Mouse (Mus musculus) CH12.LX (cell line): ENCODE data around the gene Rpl13. TPM values are rescaled to one million over a fixed set of nuclear protein-coding genes. Genes with fewer than 3 reads are reported as not detected.

Experiments
- DNase-seq: peaks from one replicate; pipeline ENCODE4 v3.0.0-alpha.2; 2013; ENCODE audit errors: extremely low read depth
- H3K27ac ChIP-seq: 2 replicates; pipeline ENCODE4 v1.5.1; 2012; ENCODE audit warnings: low read depth, mild to moderate bottlenecking, control low read depth, moderate library complexity; ENCODE audit not compliant: insufficient read depth
- H3K27me3 ChIP-seq: replicated peaks from 2 replicates; pipeline ENCODE3; 2012; ENCODE audit warnings: inconsistent platforms
- H3K36me3 ChIP-seq, 2 experiments: replicated peaks in 1 of 2; 2 replicates each; pipeline versions ENCODE3 to v1.6.1; 2012; ENCODE audit warnings: inconsistent platforms in 1 of 2, low read length in 1 of 2, mild to moderate bottlenecking in 1 of 2, mixed read lengths in 1 of 2, moderate library complexity in 1 of 2; ENCODE audit not compliant: control insufficient read depth in 1 of 2, insufficient read depth in 1 of 2
- H3K4me1 ChIP-seq, 2 experiments: 2 replicates each; pipeline ENCODE4 v1.6.1; 2012; ENCODE audit warnings: inconsistent platforms in 1 of 2, moderate library complexity in 1 of 2; ENCODE audit not compliant: insufficient read depth in 2 of 2, control insufficient read depth in 1 of 2
- H3K4me2 ChIP-seq: 2 replicates; pipeline ENCODE4 v1.6.1; 2012; ENCODE audit warnings: low read depth, mild to moderate bottlenecking, control low read depth; ENCODE audit not compliant: poor library complexity, insufficient read depth, severe bottlenecking
- H3K4me3 ChIP-seq, 3 experiments: fragments of 150-350 bp in 1 of 3; sonication (generic) in 1 of 3; replicated peaks in 1 of 3; 2 replicates each; pipeline versions ENCODE3 to v1.5.1; 2011 to 2012; ENCODE audit warnings: low read depth in 2 of 3, low read length in 2 of 3, mild to moderate bottlenecking in 2 of 3, moderate library complexity in 2 of 3, control low read depth in 1 of 3, improper control_type of control experiment in 1 of 3, inconsistent platforms in 1 of 3, mixed read lengths in 1 of 3; ENCODE audit not compliant: poor library complexity in 1 of 3
- H3K79me2 ChIP-seq: replicated peaks from 2 replicates; pipeline ENCODE4 v1.6.1; 2012; ENCODE audit warnings: mild to moderate bottlenecking, moderate library complexity; ENCODE audit not compliant: control insufficient read depth, poor library complexity, insufficient read depth, severe bottlenecking; ENCODE audit errors: extremely low read depth
- H3K9ac ChIP-seq: 2 replicates; pipeline ENCODE4 v1.6.1; 2012; ENCODE audit warnings: low read depth, mild to moderate bottlenecking, control low read depth, moderate library complexity; ENCODE audit not compliant: insufficient read depth
- H3K9me3 ChIP-seq: replicated peaks from 2 replicates; pipeline ENCODE3; 2012; ENCODE audit warnings: low read length, inconsistent platforms, mixed read lengths
- BHLHE40 ChIP-seq: IDR thresholded peaks from 2 replicates; pipeline ENCODE4 v1.6.1; 2011; ENCODE audit warnings: mild to moderate bottlenecking, low read depth, low read length, improper control_type of control experiment
- CHD1 ChIP-seq: IDR thresholded peaks from 2 replicates; pipeline ENCODE4 v1.6.1; 2012; ENCODE audit warnings: low read depth, low read length, improper control_type of control experiment, inconsistent platforms
- CHD2 ChIP-seq: IDR thresholded peaks from 2 replicates; pipeline ENCODE4 v1.6.1; 2011; ENCODE audit warnings: low read length, improper control_type of control experiment
- CTCF ChIP-seq, 2 experiments: IDR thresholded peaks in 1 of 2; conservative IDR thresholded peaks in 1 of 2; 2 replicates each; pipeline ENCODE4 v1.5.1; 2011 to 2012; ENCODE audit warnings: low read depth in 2 of 2, low read length in 2 of 2, improper control_type of control experiment in 1 of 2, inconsistent platforms in 1 of 2, mild to moderate bottlenecking in 1 of 2, moderate library complexity in 1 of 2
- EP300 ChIP-seq: IDR thresholded peaks from 2 replicates; pipeline ENCODE4 v1.6.1; 2011; ENCODE audit warnings: low read length, improper control_type of control experiment
- ETS1 ChIP-seq: conservative IDR thresholded peaks from 2 replicates; pipeline ENCODE4 v1.6.1; 2012; ENCODE audit warnings: low read depth, mild to moderate bottlenecking, inconsistent platforms, low read length, improper control_type of control experiment, moderate library complexity
- GABPA ChIP-seq: IDR thresholded peaks from 2 replicates; pipeline ENCODE4 v1.6.1; 2012; ENCODE audit warnings: low read depth, low read length, improper control_type of control experiment, inconsistent platforms; ENCODE audit not compliant: insufficient replicate concordance
- IRF4 ChIP-seq: IDR thresholded peaks from 2 replicates; pipeline ENCODE4 v1.6.1; 2014; ENCODE audit warnings: low read depth, mild to moderate bottlenecking, inconsistent platforms, low read length, improper control_type of control experiment
- JUN ChIP-seq: IDR thresholded peaks from 2 replicates; pipeline ENCODE4 v1.6.1; 2011; ENCODE audit warnings: low read depth, mild to moderate bottlenecking, low read length, improper control_type of control experiment, moderate library complexity; ENCODE audit not compliant: insufficient read depth
- KAT2A ChIP-seq: IDR thresholded peaks from 2 replicates; pipeline ENCODE4 v1.6.1; 2012; ENCODE audit warnings: low read length, improper control_type of control experiment, inconsistent platforms; ENCODE audit not compliant: insufficient replicate concordance
- MAFK ChIP-seq: IDR thresholded peaks from 2 replicates; pipeline ENCODE4 v1.6.1; 2011; ENCODE audit warnings: low read length, improper control_type of control experiment; ENCODE audit not compliant: insufficient replicate concordance
- MAX ChIP-seq: IDR thresholded peaks from 2 replicates; pipeline ENCODE4 v1.6.1; 2011; ENCODE audit warnings: low read length, improper control_type of control experiment
- MEF2A ChIP-seq: IDR thresholded peaks from 2 replicates; pipeline ENCODE4 v1.6.1; 2014; ENCODE audit warnings: low read depth, mild to moderate bottlenecking, inconsistent platforms, low read length, improper control_type of control experiment, borderline replicate concordance
- MXI1 ChIP-seq: IDR thresholded peaks from 2 replicates; pipeline ENCODE4 v1.6.1; 2011; ENCODE audit warnings: mild to moderate bottlenecking, low read depth, low read length, improper control_type of control experiment
- MYC ChIP-seq: IDR thresholded peaks from 2 replicates; pipeline ENCODE4 v1.6.1; 2011; ENCODE audit warnings: low read depth, mild to moderate bottlenecking, improper control_type of control experiment, low read length
- NELFE ChIP-seq: IDR thresholded peaks from 2 replicates; pipeline ENCODE4 v1.6.1; 2011; ENCODE audit warnings: low read depth, low read length, improper control_type of control experiment
- NRF1 ChIP-seq: IDR thresholded peaks from 2 replicates; pipeline ENCODE4 v1.6.1; 2014; ENCODE audit warnings: low read depth, mild to moderate bottlenecking, inconsistent platforms, low read length, improper control_type of control experiment, moderate library complexity
- POLR2AphosphoS2 ChIP-seq: IDR thresholded peaks from 2 replicates; pipeline ENCODE4 v1.6.1; 2011; ENCODE audit warnings: low read depth, low read length, improper control_type of control experiment
- RCOR1 ChIP-seq: conservative IDR thresholded peaks from 2 replicates; pipeline ENCODE4 v1.6.1; 2012; ENCODE audit warnings: low read depth, mild to moderate bottlenecking, inconsistent platforms, low read length, improper control_type of control experiment
- SMC3 ChIP-seq: IDR thresholded peaks from 2 replicates; pipeline ENCODE4 v1.6.1; 2011; ENCODE audit warnings: low read depth, low read length, improper control_type of control experiment
- TBP ChIP-seq: conservative IDR thresholded peaks from 2 replicates; pipeline ENCODE4 v1.6.1; 2011; ENCODE audit warnings: low read depth, low read length, improper control_type of control experiment
- TCF12 ChIP-seq: IDR thresholded peaks from 2 replicates; pipeline ENCODE4 v1.6.1; 2014; ENCODE audit warnings: low read depth, mild to moderate bottlenecking, inconsistent platforms, low read length, improper control_type of control experiment
- USF2 ChIP-seq: conservative IDR thresholded peaks from 2 replicates; pipeline ENCODE4 v1.6.1; 2011; ENCODE audit warnings: low read depth, low read length, improper control_type of control experiment
- ZC3H11A ChIP-seq: IDR thresholded peaks from 2 replicates; pipeline ENCODE4 v1.6.1; 2012; ENCODE audit warnings: low read depth, mild to moderate bottlenecking, inconsistent platforms, low read length, improper control_type of control experiment
- ZKSCAN1 ChIP-seq: IDR thresholded peaks from 2 replicates; pipeline ENCODE4 v1.6.1; 2012; ENCODE audit warnings: low read depth, inconsistent platforms, low read length, improper control_type of control experiment, borderline replicate concordance
- ZMIZ1 ChIP-seq: IDR thresholded peaks from 2 replicates; pipeline ENCODE4 v1.6.1; 2012; ENCODE audit warnings: low read depth, mild to moderate bottlenecking, inconsistent platforms, low read length, improper control_type of control experiment
- dilution Hi-C: fragments of 300-500 bp; cut with MboI; formaldehyde crosslinking; loops from 2 replicates; pipeline ENCODE4 v1.14.3; 2020; ENCODE audit warnings: low sequenced_read_pairs; ENCODE audit not compliant: extremely low pct_unique_long_range_greater_than_20kb, extremely low pct_ligation_motif_present
- in situ Hi-C: fragments of 300-500 bp; cut with MboI; formaldehyde crosslinking; loops from 3 replicates; pipeline ENCODE4 v1.14.3; 2019; ENCODE audit warnings: low sequenced_read_pairs, low pct_ligation_motif_present, low pct_unique_long_range_greater_than_20kb, mixed read lengths
- polyA plus RNA-seq: library from polyadenylated mRNA; unstranded; fragments of >175 nt; gene quantifications from 2 replicates; pipeline ENCODE4 v1.2.1, GENCODE M21; 2012; ENCODE audit warnings: low read depth; ENCODE audit not compliant: insufficient read length
- total RNA-seq, 2 experiments: library from RNA; depleted of rRNA; stranded (reverse); fragments of 300-350 nt in 1 of 2; fragments of >200 nt in 1 of 2; gene quantifications; 2 replicates each; pipeline ENCODE4 v1.2.3; 2012 to 2014

Gene Rpl13
- total and polyA plus RNA-seq, 3 experiments: 973 to 3,721 (median 2,709) TPM

DNA sequence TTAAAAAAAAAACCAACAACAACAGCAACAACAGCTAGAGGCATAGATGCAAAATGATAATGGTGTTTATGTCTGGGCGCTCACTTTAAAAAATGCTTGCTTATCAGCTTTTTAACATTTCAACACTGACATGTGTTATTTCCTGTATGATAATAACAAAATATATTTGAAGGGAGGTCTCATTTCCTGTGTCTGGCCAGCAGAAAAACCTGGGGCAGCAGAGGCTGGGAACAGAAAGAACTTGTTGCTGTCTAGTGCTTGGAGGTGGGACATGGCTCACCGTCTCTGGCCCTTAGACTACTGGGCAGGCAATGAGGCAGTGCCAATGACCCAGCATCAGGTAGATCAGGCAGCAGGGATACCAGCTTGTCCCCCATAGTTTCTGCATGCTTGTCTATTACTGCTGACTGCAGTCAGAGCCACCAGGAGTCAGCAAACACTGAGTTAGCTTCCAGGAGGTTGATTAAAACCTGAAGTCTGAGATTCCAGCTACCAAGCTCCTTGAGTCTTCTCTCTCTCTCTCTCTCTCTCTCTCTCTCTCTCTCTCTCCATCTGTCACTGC is 11.8 kb downstream of the Rpl13 start:
- Histone ChIP-seq H3K4me1 (peaks cover 0 to 6% of the 10 kb centered on the region in 2 experiments; a peak in 2 of 4 replicates), H3K4me3 (no peak overlapping the region), H3K27ac (no peak overlapping the region), H3K9me3 (no peaks in the 10 kb centered on the region), H3K27me3 (peaks cover 52% of the 10 kb centered on the region)
- dilution Hi-C loops (no loop called here), in situ Hi-C loops (loop anchor here (5.0 kb wide), 1 partner anchor 73 kb away; the partner anchor contains the start of gene Dpep1)
- no peak for DNase-seq
- TF ChIP-seq ZKSCAN1 (no peak), JUN (no peak), CTCF (conservative IDR thresholded peaks at IDR 0.05 in 1 of 2, IDR thresholded peaks at IDR 0.05 in 1 of 2; ENCODE audit: low read depth in 2 of 2, low read length in 2 of 2) (no peak), NRF1 (no peak), TBP (no peak), MYC (no peak), BHLHE40 (no peak), MEF2A (no peak), KAT2A (no peak), RCOR1 (no peak), CHD2 (no peak), POLR2AphosphoS2 (no peak), IRF4 (no peak), EP300 (no peak)
- TF ChIP-seq, all 38 proteins: peak for 0
- Histone ChIP-seq H3K4me2 (no peak overlapping the region), H3K9ac (no peak overlapping the region), H3K36me3 (no peaks in the 10 kb centered on the region), H3K79me2 (no peaks in the 10 kb centered on the region)

GRCm38 (mm10) chr8:123114644-123115043 is 12.5 kb downstream of the Rpl13 start:
- TF ChIP-seq TCF12: no peak
- no peak for TF ChIP-seq MYC
- TF ChIP-seq GABPA: no peak
- TF ChIP-seq ZC3H11A: no peak
- no peak for TF ChIP-seq CHD2
- no peak for TF ChIP-seq CHD1
- no peak for TF ChIP-seq NELFE
- TF ChIP-seq MXI1: no peak
- TF ChIP-seq MAX: no peak
- TF ChIP-seq EP300: no peak
- TF ChIP-seq JUN: no peak
- no peak for TF ChIP-seq ETS1
- TF ChIP-seq USF2: no peak
- no peak for TF ChIP-seq SMC3
- TF ChIP-seq MAFK: no peak
- no peak for TF ChIP-seq BHLHE40
- no peak for TF ChIP-seq ZMIZ1
- Histone ChIP-seq H3K9ac (no peak overlapping the region), H3K4me3 (no peak overlapping the region), H3K4me2 (no peak overlapping the region), H3K4me1 (peaks cover 0 to 6% of the 10 kb centered on the region in 2 experiments; a peak in 2 of 4 replicates), H3K36me3 (no peaks in the 10 kb centered on the region), H3K27ac (no peak overlapping the region), H3K9me3 (no peaks in the 10 kb centered on the region), H3K27me3 (peaks cover 57% of the 10 kb centered on the region), H3K79me2 (no peaks in the 10 kb centered on the region)
- DNase-seq: no peak
- in situ Hi-C loops: loop anchor here (5.0 kb wide), 1 partner anchor 73 kb away; the partner anchor contains the start of gene Dpep1
- dilution Hi-C loops: no loop called here
